Mouse (Mus musculus): ENCODE data around the gene Frem1. TPM values are rescaled to one million over a fixed set of nuclear protein-coding genes. Genes with fewer than 3 reads are reported as not detected.

The Frem1 gene
- under 1 TPM; 0.25 to 0.30 TPM for total RNA-seq (2021)

DNA sequence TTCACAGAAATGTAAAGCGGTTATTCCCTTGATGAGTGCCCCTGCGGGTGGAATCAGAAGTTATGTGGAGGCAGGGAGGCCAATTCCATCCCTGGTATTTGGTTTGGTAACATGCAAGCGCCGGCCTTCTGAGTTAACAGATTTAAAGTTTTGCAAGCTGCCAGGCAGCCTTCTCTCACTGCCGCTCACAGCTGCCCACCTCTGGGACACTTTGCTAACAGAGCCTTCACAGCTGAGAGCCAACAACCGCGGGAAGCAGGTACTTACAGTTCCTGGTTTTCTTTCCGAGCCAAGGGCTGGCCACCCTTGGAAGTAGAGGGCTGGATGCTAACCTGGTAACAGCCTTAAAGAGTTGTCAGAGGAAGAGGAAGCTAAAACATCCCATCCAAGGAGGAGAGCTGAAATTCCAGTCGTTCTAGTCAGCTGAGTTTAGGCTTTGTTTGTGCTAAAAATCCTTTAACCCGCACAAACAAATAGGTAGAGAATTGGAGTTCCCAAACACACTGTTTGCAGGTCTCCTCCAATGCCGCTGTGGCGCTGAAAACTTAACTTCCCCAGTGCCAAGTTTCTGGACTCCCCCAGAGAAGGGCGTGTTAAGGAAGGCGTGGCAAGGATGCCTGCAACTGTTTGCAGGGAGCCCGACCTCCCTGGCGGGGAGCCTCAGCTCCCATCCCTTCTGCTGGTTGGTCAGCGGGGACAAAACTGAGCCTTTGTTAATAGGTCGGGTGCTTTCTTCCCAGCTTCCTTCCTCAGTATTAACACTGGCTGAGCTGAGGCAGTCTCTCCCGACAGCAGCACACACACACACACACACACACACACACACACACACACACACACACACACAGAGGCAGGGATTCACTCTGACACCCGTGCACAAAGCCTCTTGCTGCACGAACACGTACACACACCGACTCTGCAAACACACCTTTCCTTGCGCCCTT lies at the start of gene Frem1:
Frem1 (minus strand) TSS at position 706 of the 944 bp plus-strand sequence.
- DNase-seq, result peak; percentile 15 to 18
- intact Hi-C loops (cut with DNase I), result no loop called here

GRCm38 (mm10) chr4:83099025-83099424 lies 46.9 kb upstream of the Frem1 start:
- DNase-seq, result no peak
- intact Hi-C loops (cut with DNase I), result no loop called here

GRCm38 (mm10) chr4:83093941-83094340 lies 41.8 kb upstream of the Frem1 start:
- no peak for DNase-seq
- intact Hi-C loops (cut with DNase I), result no loop called here

DNA sequence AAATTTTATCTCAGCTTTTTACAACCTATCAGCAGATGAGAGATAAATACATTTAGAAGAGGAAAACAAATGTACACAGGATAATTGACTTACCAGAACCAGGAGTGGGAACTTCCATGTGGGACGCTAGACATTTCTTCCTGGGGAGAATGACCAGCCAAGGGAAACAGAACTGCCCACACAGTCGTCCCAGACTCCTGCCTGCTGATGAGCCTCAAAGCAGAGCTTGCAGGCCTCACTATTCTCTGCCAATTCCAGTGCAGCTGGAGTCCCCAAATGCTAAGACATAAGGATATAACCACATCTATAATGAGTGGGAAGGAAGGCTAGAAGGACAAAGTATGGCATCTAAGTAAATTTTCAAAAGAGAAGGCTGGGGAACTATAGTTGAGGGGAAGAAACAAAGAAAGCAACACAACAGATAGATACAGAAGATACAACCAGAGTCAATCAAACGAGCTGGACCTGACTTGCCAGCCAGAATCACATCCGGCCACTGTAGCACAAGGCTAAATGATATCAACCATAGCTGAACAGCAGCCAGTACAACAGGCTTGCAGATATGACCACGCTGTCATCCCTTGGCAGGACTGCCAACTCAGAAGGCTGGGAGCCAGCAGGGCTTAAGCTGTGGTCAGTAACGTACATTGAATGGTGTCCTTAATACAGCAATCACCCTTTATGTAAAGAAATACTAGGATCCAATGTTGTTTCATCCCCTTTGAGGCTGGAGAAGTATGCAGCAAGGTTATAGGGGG lies 38.7 kb upstream of the Frem1 start:
- intact Hi-C loops (cut with DNase I), result no loop called here
- DNase-seq, result peak; percentile 65 to 67

DNA sequence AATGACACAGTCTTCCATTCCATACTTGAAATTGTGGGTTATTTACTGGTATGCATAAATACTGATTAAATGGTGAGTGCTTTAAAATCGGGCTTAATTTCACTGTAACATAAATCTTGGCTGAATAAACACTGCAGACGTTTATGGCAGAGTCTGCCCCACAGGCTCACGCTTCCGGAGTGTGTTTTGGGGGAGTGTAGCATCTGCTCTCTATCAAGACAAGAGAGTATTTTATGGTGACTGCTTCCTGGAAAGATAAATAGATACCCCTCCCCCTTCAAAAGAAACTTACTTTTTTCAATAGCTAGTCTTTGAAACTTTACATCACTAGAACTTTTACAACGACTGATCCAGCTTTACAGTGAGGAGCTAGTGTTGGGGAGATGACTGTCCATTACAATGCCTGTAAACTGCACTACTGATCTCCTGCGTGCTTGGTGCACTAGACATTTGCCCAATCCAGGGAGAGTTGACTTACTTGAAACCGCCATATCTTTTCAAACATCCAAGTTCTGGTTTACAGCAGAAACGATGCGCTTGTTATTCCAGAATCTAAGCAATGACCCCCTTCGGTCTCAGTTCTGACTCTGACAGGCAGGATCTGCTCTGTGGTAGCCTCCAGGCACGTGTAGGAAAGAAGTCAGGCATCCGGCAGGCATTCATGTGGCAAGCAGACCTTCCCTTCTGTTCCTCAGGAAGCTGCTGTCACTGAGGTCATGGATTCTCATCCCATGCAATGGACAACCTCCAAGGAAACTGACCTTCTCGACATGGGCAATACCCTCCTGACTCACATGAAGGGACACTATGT lies 28.4 kb upstream of the Frem1 start:
- DNase-seq, result no peak
- intact Hi-C loops (cut with DNase I), result no loop called here

DNA sequence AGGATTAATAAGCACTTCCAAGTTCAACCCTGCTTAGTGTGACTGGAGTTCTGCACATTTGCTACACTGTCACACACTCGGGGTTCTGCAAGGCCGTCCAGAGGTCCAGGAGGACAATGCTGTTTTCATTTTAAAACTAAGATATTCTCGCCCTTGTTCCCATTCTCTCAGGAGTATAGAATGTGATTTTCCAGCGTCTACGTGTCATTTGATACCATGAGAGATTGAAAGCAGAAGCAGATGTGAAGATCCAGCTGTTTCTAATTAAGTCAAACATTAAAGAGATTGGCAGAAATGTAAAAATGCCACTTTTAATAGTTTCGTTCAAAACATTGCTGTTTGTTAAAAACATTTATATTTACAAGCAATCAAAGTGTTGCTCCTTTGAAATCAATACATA lies 12.1 kb upstream of the Frem1 start:
- no peak for DNase-seq
- intact Hi-C loops (cut with DNase I), result no loop called here

- no peak for DNase-seq
- intact Hi-C loops (cut with DNase I), result no loop called here
These were observed 9.4 kb upstream of the Frem1 start for GRCm38 (mm10) chr4:83061564-83061963.

DNA sequence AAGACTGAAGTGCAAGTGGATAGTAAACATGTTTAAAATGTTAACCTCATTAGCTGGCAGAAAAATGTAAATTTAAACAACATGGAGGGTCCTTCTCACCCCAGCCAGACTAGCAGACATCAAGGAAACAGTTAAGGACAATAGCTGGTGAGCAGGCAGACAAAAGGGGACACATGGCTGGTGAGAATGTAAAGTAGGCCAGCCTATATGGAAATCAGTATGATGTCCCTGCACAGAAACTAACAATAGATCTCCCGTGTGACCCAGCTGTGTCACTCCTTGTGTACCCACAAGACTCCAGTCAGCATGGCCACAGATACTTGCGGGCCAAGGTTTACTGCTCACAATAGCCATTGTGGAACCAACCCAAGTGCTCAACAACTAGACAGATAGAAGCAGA lies 6.5 kb upstream of the Frem1 start:
- DNase-seq, result no peak
- intact Hi-C loops (cut with DNase I), result no loop called here

DNA sequence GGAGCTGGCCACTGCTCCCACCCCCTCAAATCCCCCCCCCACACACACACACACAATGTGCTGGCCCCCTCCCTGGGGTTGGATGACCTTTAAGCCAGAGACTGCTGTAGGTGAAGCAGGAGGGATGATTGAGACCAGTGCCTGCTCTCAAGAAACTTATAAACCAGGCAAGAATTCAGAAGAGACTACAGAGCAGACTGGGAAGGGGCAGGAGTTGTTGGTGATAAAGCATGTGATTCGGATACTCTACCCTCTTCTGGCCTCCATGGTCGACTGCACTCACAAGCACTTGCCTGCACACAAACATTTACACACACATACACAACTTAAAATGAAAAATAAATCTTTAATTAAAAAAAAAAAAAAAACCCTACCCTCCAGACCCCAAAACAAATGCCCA lies 6.0 kb upstream of the Frem1 start:
- intact Hi-C loops (cut with DNase I), result no loop called here

DNA sequence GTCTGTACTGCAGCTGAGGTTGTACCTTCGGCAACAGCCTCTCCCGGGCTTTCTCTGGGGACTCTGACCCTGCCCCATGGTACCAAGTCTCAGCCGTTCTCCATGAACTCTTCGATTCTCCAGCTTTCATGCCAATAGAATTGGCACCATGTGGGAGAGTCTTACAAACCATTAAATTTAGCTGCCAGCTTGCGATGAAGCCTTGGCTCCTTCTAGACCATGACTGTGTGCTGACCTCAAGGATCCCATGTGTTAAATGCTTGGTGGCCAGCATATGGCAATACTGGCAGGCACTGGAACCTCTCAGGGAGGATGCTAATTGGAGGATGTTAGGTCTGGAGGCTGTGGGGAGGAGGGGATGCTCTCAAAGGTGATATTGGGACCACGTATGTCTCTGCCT lies 4.4 kb upstream of the Frem1 start:
- intact Hi-C loops (cut with DNase I), result no loop called here
- no peak for DNase-seq

More for the DNA sequence above, 6.0 kb upstream of the Frem1 start:
- DNase-seq, result no peak

GRCm38 (mm10) chr4:83055444-83055843 lies 3.3 kb upstream of the Frem1 start:
- no peak for DNase-seq
- intact Hi-C loops (cut with DNase I), result no loop called here

- DNase-seq, result no peak
- intact Hi-C loops (cut with DNase I), result no loop called here
These were observed 1.1 kb upstream of the Frem1 start for GRCm38 (mm10) chr4:83053206-83053605.

DNA sequence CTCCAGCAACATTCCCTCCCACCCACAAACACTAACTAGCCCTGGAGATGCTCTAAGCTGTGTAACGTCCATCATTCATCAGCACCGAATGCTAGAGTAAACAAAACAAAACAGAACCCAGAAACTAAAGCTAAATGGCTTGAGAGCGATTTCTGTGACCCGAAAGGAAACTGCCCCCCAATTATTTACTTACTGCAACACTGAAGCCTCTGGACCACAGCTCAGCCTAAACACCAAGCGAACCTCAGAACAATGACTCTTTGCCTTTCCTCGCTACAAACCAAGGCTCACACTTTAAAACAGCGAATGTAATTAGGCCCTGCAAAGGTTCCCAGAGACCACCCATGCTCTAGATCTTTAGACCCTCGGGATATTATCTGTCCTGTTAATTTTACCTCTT lies 963 bp downstream of the Frem1 start:
- intact Hi-C loops (cut with DNase I), result no loop called here
- DNase-seq, result no peak

DNA sequence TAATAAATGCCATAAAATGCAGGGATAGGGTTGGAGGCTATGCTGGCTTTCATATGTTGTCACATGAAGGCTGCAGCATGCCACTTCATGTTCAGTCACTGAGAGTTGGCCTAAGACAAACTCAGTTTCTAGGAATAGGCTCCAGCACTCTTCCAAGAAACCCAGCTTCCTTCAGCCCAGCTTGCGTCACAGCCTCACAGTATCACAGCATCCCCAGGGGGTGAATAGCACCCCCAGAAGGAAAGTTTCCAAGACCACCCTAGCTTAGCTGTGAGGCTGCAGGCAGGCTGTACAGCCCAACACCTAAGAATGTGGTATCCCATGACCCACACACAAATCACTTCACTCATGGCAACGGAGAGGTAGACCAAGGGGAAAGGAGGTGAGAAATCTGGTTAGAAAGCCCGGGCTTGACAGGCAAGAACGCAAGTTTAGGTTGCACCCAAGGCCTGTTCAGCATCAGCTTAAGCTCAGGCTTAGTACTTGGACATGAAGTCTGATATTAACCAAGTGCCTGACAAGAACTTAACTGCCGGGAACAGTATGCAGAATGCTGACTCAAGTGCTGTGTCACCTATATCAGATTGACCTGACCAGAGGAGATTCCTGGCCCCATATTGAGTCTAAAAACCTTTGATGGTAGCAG lies 1.9 kb downstream of the Frem1 start:
- intact Hi-C loops (cut with DNase I), result no loop called here
- no peak for DNase-seq

DNA sequence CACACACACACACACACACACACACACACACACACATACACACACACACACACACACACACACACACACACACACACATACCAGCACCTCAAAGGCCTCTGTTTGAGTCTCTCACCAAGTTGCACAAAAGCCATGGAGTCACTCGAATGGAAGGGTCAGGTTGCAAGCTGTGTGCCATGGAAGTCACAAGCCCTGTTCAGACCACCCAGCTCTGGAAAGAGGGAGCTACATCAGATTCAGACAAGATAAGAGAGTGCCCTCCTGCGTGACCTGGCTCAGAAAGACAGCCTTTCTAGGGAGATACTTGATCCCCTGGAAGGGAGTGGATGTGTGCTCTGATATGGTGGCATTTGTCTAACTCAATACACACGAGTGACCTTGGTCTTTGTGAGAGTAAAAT lies 2.9 kb downstream of the Frem1 start:
- intact Hi-C loops (cut with DNase I), result no loop called here
- no peak for DNase-seq

GRCm38 (mm10) chr4:83048561-83048960 lies 3.6 kb downstream of the Frem1 start:
- no peak for DNase-seq
- intact Hi-C loops (cut with DNase I), result no loop called here

DNA sequence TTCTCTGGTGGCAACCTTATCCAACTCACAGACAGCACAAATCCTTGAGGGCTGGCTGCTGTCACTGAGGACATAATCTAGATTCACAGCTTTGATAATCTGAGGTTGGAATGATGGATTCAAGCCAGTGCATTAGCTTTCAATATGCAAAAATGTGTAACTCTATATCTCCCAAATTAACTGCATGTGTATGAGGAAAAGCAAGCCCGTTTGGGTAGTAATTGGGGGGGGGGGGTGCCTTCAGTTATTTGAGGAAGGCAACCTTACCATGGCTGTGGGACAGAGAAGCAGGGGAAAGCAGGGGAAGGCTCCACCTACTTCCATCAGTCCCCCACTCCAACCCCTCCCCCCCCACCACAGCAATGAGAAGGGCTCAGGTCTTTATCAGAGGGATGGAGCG lies 5.3 kb downstream of the Frem1 start:
- no peak for DNase-seq
- intact Hi-C loops (cut with DNase I), result no loop called here

DNA sequence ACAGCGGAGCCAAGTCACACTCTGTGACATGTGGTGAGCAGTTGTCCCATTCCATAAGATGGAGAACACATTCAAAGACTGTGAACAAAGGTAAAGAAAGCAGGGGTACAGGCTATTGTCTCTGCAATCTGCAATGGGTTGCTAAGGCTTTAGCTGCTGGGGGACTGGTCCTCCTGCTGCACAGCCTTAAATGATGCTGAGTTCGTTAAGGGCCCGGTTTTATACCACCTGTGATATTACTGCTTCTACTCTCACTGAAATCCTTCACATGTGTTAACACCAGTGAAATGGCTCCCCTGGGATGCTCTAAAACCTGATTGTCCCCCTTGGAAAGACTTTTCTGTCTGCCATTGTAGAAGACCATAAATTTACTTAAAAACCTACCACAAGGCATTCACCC lies 6.1 kb downstream of the Frem1 start:
- DNase-seq, result no peak
- intact Hi-C loops (cut with DNase I), result no loop called here

DNA sequence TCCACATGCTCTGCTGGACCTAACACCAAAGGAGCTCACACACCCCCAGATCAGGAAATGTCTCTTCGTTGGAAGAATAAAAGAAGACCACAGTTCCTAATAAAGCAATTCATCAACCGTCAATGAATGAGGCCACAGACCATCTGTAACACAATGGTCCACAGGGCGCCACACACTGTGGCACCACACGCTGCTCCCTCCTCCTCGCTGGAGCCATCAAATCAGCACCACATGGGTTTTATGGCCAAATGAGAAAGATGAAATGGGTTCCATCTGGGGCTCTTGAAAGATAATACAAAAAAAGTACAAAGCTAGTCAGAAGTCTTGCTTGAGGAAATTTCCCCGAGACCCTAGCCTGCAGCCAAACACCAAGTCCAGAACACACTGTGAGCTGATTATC lies 6.9 kb downstream of the Frem1 start:
- DNase-seq, result no peak
- intact Hi-C loops (cut with DNase I), result no loop called here

- DNase-seq, result no peak
- intact Hi-C loops (cut with DNase I), result no loop called here
These were observed 11.4 kb downstream of the Frem1 start for GRCm38 (mm10) chr4:83040780-83041179.

DNA sequence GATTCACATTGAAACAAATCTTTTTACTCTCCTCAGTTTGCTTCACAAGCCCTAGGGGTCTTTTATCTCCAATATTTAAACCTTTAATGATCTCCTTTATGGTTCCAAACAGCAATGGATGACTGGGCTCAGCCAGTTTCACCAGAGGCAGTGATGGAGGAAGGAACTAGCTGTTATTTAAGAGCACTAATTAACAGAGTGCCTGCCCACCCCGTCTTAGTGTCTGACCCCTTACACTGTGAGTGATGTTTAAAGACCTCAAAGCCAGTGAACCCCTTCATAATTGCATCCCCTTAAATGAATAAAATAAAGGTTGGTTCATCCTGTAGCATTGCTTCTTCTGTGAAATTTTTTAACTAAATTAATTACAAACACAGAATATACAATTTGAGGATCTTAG lies 19.4 kb downstream of the Frem1 start:
- intact Hi-C loops (cut with DNase I), result no loop called here
- no peak for DNase-seq

Data from heart, postnatal 36 days (tissue).